Mouse (Mus musculus): ENCODE measurements around the gene Nedd9.
"Not testable (repeated sequence)": the region's sequence is repeated elsewhere in the genome, so short reads cannot be mapped to it uniquely, and the experiment has no call there.

Gene Nedd9

GRCm38 (mm10) chr13:41377011-41377431 is 110.1 kb downstream of the Nedd9 start:
- in situ Hi-C loops (cut with MboI; ENCODE audit: low sequenced_read_pairs): no loop called here

GRCm38 (mm10) chr13:41376111-41376510 is 111.1 kb downstream of the Nedd9 start:
- in situ Hi-C loops (cut with MboI; ENCODE audit: low sequenced_read_pairs): no loop called here

- in situ Hi-C loops (cut with MboI; ENCODE audit: low sequenced_read_pairs): no loop called here
Measured at GRCm38 (mm10) chr13:41375696-41376095, 111.5 kb downstream of the Nedd9 start.

GRCm38 (mm10) chr13:41374886-41375285 is 112.3 kb downstream of the Nedd9 start:
- in situ Hi-C loops (cut with MboI; ENCODE audit: low sequenced_read_pairs): no loop called here

GRCm38 (mm10) chr13:41372555-41373460 is 114.4 kb downstream of the Nedd9 start:
- in situ Hi-C loops (cut with MboI; ENCODE audit: low sequenced_read_pairs): no loop called here

GRCm38 (mm10) chr13:41371547-41371946 is 115.6 kb downstream of the Nedd9 start:
- in situ Hi-C loops (cut with MboI; ENCODE audit: low sequenced_read_pairs): no loop called here

- in situ Hi-C loops (cut with MboI; ENCODE audit: low sequenced_read_pairs): no loop called here
Measured at GRCm38 (mm10) chr13:41368612-41369011, 118.5 kb downstream of the Nedd9 start.

- in situ Hi-C loops (cut with MboI; ENCODE audit: low sequenced_read_pairs): no loop called here
Measured at GRCm38 (mm10) chr13:41367176-41367611, 120.0 kb downstream of the Nedd9 start.

- in situ Hi-C loops (cut with MboI; ENCODE audit: low sequenced_read_pairs): not testable (repeated sequence)
Measured at GRCm38 (mm10) chr13:41366609-41367008, 120.6 kb downstream of the Nedd9 start.

GRCm38 (mm10) chr13:41364273-41364672 is 122.9 kb downstream of the Nedd9 start:
- in situ Hi-C loops (cut with MboI; ENCODE audit: low sequenced_read_pairs): no loop called here

- in situ Hi-C loops (cut with MboI; ENCODE audit: low sequenced_read_pairs): no loop called here
Measured at GRCm38 (mm10) chr13:41362909-41363308, 124.3 kb downstream of the Nedd9 start.

GRCm38 (mm10) chr13:41360272-41360815 is 126.8 kb downstream of the Nedd9 start:
- in situ Hi-C loops (cut with MboI; ENCODE audit: low sequenced_read_pairs): no loop called here

- in situ Hi-C loops (cut with MboI; ENCODE audit: low sequenced_read_pairs): no loop called here
Measured at GRCm38 (mm10) chr13:41359330-41360215, 127.6 kb downstream of the Nedd9 start.

GRCm38 (mm10) chr13:41358480-41359180 is 128.5 kb downstream of the Nedd9 start:
- in situ Hi-C loops (cut with MboI; ENCODE audit: low sequenced_read_pairs): no loop called here

GRCm38 (mm10) chr13:41358009-41358408 is 129.2 kb downstream of the Nedd9 start:
- in situ Hi-C loops (cut with MboI; ENCODE audit: low sequenced_read_pairs): no loop called here

GRCm38 (mm10) chr13:41357586-41357985 is 129.6 kb downstream of the Nedd9 start:
- in situ Hi-C loops (cut with MboI; ENCODE audit: low sequenced_read_pairs): no loop called here

GRCm38 (mm10) chr13:41357161-41357560 is 130.0 kb downstream of the Nedd9 start:
- in situ Hi-C loops (cut with MboI; ENCODE audit: low sequenced_read_pairs): no loop called here

- in situ Hi-C loops (cut with MboI; ENCODE audit: low sequenced_read_pairs): no loop called here
Measured at GRCm38 (mm10) chr13:41355552-41355951, 131.6 kb downstream of the Nedd9 start.

- in situ Hi-C loops (cut with MboI; ENCODE audit: low sequenced_read_pairs): no loop called here
Measured at GRCm38 (mm10) chr13:41354591-41354990, 132.6 kb downstream of the Nedd9 start.

- in situ Hi-C loops (cut with MboI; ENCODE audit: low sequenced_read_pairs): no loop called here
Measured at GRCm38 (mm10) chr13:41353676-41354075, 133.5 kb downstream of the Nedd9 start.

GRCm38 (mm10) chr13:41352352-41352751 is 134.8 kb downstream of the Nedd9 start:
- in situ Hi-C loops (cut with MboI; ENCODE audit: low sequenced_read_pairs): no loop called here
